Mouse (Mus musculus) ES-Bruce4 (cell line): ENCODE results near the gene Prdm12.

Source experiments
- CTCF ChIP-seq: IDR thresholded peaks from one replicate; pipeline ENCODE4 v1.8.1; 2011; ENCODE audit warnings: low read depth, low read length
- EP300 ChIP-seq: IDR thresholded peaks from 2 replicates; pipeline ENCODE4 v1.6.1; 2011; ENCODE audit warnings: low read depth, low read length; ENCODE audit not compliant: insufficient read depth
- POLR2A ChIP-seq: IDR thresholded peaks from one replicate; pipeline ENCODE4 v1.8.1; 2011; ENCODE audit warnings: low read length; ENCODE audit not compliant: insufficient read depth

- peak; percentile 4 for TF ChIP-seq CTCF
- TF ChIP-seq POLR2A, result peak; percentile 28
- TF ChIP-seq EP300, result no peak
Observed at GRCm38 (mm10) chr2:31688074-31688925, 48.5 kb downstream of the Prdm12 start, which contains the start of gene Abl1.
